Mouse (Mus musculus) hindbrain, embryonic 12.5 days (tissue): ENCODE data around the gene Tfcp2. TPM values are rescaled to one million over a fixed set of nuclear protein-coding genes. Genes with fewer than 3 reads are reported as not detected.

Experiments used
- ATAC-seq: fragments of 200-750 bp; cut with Nextera tagmentation; 2 replicates; pipeline ENCODE4 v1.8.0; 2017; ENCODE audit warnings: moderate TSS enrichment; ENCODE audit not compliant: low FRiP score
- H3K27ac ChIP-seq: fragments of 300-500 bp; sonication (generic); 2 replicates; pipeline ENCODE4 v1.5.1; 2016; ENCODE audit warnings: mild to moderate bottlenecking
- H3K27me3 ChIP-seq: fragments of 300-500 bp; sonication (generic); 2 replicates; pipeline ENCODE4 v1.6.1; 2016; ENCODE audit warnings: mild to moderate bottlenecking
- H3K36me3 ChIP-seq: fragments of 300-500 bp; sonication (generic); 2 replicates; pipeline ENCODE4 v1.6.1; 2016; ENCODE audit warnings: mild to moderate bottlenecking
- H3K4me1 ChIP-seq: fragments of 300-500 bp; sonication (generic); 2 replicates; pipeline ENCODE4 v1.6.1; 2016
- H3K4me2 ChIP-seq: fragments of 300-500 bp; sonication (generic); replicated peaks from 2 replicates; pipeline ENCODE4 v1.6.1; 2016; ENCODE audit warnings: mild to moderate bottlenecking
- H3K4me3 ChIP-seq: fragments of 300-500 bp; sonication (generic); 2 replicates; pipeline ENCODE4 v1.5.1; 2016; ENCODE audit warnings: mild to moderate bottlenecking
- H3K9ac ChIP-seq: fragments of 300-500 bp; sonication (generic); 2 replicates; pipeline ENCODE4 v1.6.1; 2016; ENCODE audit warnings: mild to moderate bottlenecking, moderate library complexity
- H3K9me3 ChIP-seq: fragments of 300-500 bp; sonication (generic); replicated peaks from 2 replicates; pipeline ENCODE4 v1.6.1; 2016; ENCODE audit warnings: mild to moderate bottlenecking
- WGBS: fragments of 180-500 bp; shearing (Covaris S2); methylation state at CpG from one replicate; pipeline ENCODE4 v1.1.7; 2016; 5-methylcytosine and 5-hydroxymethylcytosine counted together
- polyA plus RNA-seq: library from polyadenylated mRNA; unstranded; fragments of >200 nt; fragmentation: Nextera tagmentation; extraction: Ambion mirVana; gene quantifications from 2 replicates; pipeline ENCODE4 v1.2.1, GENCODE M21; 2016

Gene Tfcp2
- polyA plus RNA-seq, 1 experiment from 2014 or later: 42.9 TPM

DNA sequence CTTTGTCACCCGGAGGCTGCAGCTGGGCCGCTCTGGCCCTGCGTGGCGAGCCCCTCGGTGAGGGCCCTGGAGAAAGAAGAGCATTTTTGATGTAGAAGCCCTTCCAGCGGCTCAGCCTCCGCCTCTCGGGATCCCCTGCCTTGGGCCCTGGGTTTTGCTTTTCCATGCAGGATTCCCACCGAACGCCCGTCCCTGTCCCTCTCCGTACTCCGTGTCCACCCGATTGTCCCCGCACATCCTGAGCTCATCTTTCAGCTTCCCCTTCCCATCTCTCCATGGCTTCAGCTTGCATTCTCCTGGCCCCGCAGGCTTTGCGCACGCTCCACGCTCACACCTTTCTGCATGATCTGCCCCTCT is 82.6 kb downstream of the Tfcp2 start:
- Histone ChIP-seq H3K9me3 (no peaks in the 10 kb centered on the region), H3K36me3 (peaks cover 26% of the 10 kb centered on the region), H3K4me3 (peak overlapping the region; percentile 84), H3K27ac (peak overlapping the region; percentile 82), H3K9ac (peak overlapping the region; percentile 84), H3K4me1 (peaks cover 27% of the 10 kb centered on the region), H3K4me2 (peak overlapping the region; percentile 83), H3K27me3 (no peaks in the 10 kb centered on the region)
- ATAC-seq: no peak
- WGBS: 1% methylated on average over 15 of the region's 19 CpGs

DNA sequence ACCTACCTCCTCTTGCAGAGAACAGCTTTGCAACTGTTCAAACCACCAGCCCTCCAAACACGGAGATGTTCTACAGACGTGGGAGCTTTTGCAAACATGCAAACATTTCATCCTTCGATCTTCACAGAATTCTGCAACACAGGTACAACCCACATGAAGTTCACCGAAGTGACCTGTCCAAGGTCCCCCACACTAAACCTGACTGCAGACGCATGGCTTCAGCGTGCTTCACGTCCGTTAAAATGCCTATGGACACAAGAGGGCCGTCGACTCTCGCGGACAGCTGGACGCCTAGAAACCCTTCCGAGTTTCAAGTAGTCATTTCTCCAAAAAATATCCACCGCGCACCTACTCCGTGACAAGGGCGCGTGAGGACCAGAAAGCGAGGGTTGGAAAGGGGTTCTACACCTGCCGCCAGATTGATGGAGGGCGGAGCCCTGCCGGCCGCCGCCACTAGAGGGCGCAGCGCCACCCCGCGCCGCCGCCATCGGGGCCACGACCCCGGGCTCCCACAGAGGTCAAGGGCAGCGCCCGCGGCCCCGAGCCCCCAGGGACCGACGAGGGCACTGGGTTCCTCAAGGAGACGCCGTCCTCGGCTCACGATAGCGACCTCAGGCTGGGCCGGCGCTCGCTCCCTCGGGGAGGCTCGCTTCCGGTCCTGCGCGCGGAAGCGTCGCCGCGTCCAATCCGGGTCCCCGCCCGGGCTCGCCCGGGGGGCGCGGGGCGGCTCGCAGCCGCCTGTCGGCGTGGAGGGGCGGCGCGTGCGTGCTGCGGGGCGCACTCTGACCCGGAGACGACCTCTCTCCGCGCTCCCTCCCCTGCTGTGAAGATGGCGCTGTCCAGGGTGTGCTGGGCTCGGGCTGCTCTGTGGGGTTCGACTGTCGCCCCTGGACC is 83.3 kb downstream of the Tfcp2 start, which contains the start of gene Letmd1:
TSS of gene Letmd1 (plus strand) at position 729 of the 894 bp plus-strand sequence.
- peaks cover 20% of the 10 kb centered on the region for H3K36me3 ChIP-seq
- no peaks in the 10 kb centered on the region for H3K27me3 ChIP-seq
- peaks cover 27% of the 10 kb centered on the region for H3K4me1 ChIP-seq
- H3K4me2 ChIP-seq: peak within 1 kb of the TSS; percentile 83
- 3% methylated on average over 68 of the region's 84 CpGs for WGBS
- H3K27ac ChIP-seq: peak within 1 kb of the TSS; percentile 82
- no peaks in the 10 kb centered on the region for H3K9me3 ChIP-seq
- peak; percentile 94 for ATAC-seq
- peak within 1 kb of the TSS; percentile 84 for H3K9ac ChIP-seq
- H3K4me3 ChIP-seq: peak within 1 kb of the TSS; percentile 84

DNA sequence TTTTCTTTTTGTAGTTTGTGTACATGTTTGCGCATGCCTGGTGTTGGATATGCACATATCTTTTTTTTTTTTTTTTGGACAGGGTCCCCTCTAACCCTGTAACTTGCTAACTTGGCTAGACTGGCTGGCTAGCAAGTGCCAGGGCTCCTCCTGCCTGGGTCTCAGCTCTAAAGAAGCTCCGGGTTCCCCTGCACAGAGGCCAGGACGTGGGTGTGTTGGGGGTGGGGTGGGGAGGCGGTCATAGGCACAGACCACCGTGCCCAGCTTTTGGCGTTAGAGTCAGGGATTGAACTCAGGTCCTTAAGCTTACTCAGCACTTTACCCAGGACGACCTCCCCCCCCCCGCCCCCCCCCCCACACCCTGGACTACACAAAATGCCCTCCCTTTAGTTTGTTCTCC is 84.1 kb downstream of the Tfcp2 start:
- Histone ChIP-seq H3K9ac (peak overlapping the region; percentile 84), H3K4me2 (peak overlapping the region; percentile 83), H3K4me1 (peaks cover 27% of the 10 kb centered on the region), H3K9me3 (no peaks in the 10 kb centered on the region), H3K27ac (no peak overlapping the region), H3K36me3 (peaks cover 13% of the 10 kb centered on the region), H3K27me3 (no peaks in the 10 kb centered on the region), H3K4me3 (peak overlapping the region; percentile 84)
- no peak for ATAC-seq
- WGBS: 49% methylated on average over 3 of the region's 8 CpGs

DNA sequence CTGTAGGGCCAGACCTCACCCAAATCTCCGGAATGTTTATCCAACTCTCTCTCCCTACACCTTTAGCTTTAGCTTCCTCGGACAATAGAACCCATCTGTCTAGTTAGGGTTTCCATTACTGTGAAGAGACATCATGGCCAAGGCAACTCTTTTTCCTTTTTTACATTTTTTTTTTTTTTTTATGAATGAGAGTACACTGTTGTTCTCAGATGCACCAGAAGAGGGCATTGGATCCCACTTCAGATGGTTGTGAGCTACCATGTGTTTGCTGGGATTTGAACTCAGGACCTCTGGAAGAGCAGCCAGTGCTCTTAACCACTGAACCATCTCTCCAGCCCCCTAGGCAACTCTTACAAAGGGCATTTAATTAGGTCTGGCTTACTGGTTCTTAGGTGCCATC is 86.4 kb downstream of the Tfcp2 start:
- Histone ChIP-seq H3K27ac (no peak overlapping the region), H3K4me1 (peaks cover 24% of the 10 kb centered on the region), H3K4me3 (no peak overlapping the region), H3K9me3 (no peaks in the 10 kb centered on the region), H3K27me3 (peaks cover 3% of the 10 kb centered on the region; the same call in 1 of the 2 replicates), H3K36me3 (no peaks in the 10 kb centered on the region), H3K9ac (no peak overlapping the region), H3K4me2 (no peak overlapping the region)
- WGBS: 79% methylated on average over 2 of the region's 2 CpGs
- ATAC-seq: no peak

- 32% methylated on average over 6 of the region's 6 CpGs for WGBS
- Histone ChIP-seq H3K27me3 (peaks cover 11% of the 10 kb centered on the region; the same call in 1 of the 2 replicates), H3K9ac (no peak overlapping the region), H3K4me2 (no peak overlapping the region), H3K36me3 (no peaks in the 10 kb centered on the region), H3K4me1 (peaks cover 14% of the 10 kb centered on the region), H3K27ac (no peak overlapping the region), H3K4me3 (no peak overlapping the region), H3K9me3 (no peaks in the 10 kb centered on the region)
- ATAC-seq: no peak
Observed at GRCm38 (mm10) chr15:100463712-100464111, 88.1 kb downstream of the Tfcp2 start.

DNA sequence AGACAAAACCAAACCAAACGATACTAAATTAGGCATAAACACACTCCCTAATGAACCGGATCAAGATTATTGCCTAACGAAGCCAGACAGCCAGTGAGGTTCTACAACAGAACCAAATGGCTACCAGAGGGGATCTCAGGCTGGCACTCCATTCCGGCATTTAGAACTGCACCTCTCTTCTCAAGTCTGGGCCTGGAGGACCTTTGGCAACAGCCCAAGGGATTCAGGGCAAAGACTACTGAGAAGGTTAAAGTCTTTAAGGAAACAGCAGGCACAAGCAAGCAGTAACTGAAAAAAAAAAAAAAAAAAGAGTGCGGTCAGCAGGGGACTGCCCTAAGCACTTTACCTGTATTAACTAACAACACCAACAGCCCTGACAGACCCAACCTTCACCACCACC is 89.7 kb downstream of the Tfcp2 start:
- peaks cover 6% of the 10 kb centered on the region for H3K4me1 ChIP-seq
- no peak overlapping the region for H3K4me3 ChIP-seq
- no peak overlapping the region for H3K27ac ChIP-seq
- H3K36me3 ChIP-seq: no peaks in the 10 kb centered on the region
- WGBS: 85% methylated on average over 5 of the region's 5 CpGs
- no peaks in the 10 kb centered on the region for H3K9me3 ChIP-seq
- H3K4me2 ChIP-seq: no peak overlapping the region
- ATAC-seq: no peak
- peaks cover 14% of the 10 kb centered on the region; the same call in 1 of the 2 replicates for H3K27me3 ChIP-seq
- no peak overlapping the region for H3K9ac ChIP-seq

- Histone ChIP-seq H3K4me2 (no peak overlapping the region), H3K9me3 (no peaks in the 10 kb centered on the region), H3K27me3 (peaks cover 14% of the 10 kb centered on the region; the same call in 1 of the 2 replicates), H3K9ac (no peak overlapping the region), H3K4me3 (no peak overlapping the region), H3K4me1 (peaks cover 6% of the 10 kb centered on the region), H3K27ac (no peak overlapping the region), H3K36me3 (no peaks in the 10 kb centered on the region)
- ATAC-seq: no peak
- 75% methylated on average over 9 of the region's 9 CpGs for WGBS
Observed at GRCm38 (mm10) chr15:100461646-100462045, 90.2 kb downstream of the Tfcp2 start.

DNA sequence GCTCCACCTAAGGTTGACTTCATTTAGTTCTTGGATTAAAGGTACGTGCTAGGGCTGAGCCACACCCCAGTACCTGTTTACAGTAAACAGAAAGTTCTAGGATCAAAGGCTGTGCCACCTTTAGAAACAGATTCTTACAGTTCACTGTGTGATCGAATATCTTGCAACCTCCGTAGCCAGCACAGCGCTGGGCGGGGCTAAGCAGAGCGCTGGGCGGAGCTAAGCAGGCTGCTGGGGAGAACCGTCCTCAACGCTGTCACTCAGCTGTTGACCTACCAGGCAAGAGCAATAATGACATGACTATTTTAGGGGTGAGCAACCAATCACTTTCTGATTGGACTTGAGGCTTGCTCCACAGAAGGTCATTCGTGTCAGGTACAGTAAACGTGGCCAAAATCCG is 90.9 kb downstream of the Tfcp2 start:
- Histone ChIP-seq H3K4me2 (no peak overlapping the region), H3K36me3 (no peaks in the 10 kb centered on the region), H3K9ac (no peak overlapping the region), H3K4me1 (peaks cover 6% of the 10 kb centered on the region), H3K4me3 (no peak overlapping the region), H3K27ac (no peak overlapping the region), H3K27me3 (peaks cover 14% of the 10 kb centered on the region; the same call in 1 of the 2 replicates), H3K9me3 (no peaks in the 10 kb centered on the region)
- 8% methylated on average over 12 of the region's 12 CpGs for WGBS
- ATAC-seq: peak; percentile 48; the same call in 1 of the 2 replicates

- Histone ChIP-seq H3K9ac (no peak overlapping the region), H3K4me1 (peaks cover 6% of the 10 kb centered on the region), H3K4me3 (no peak overlapping the region), H3K36me3 (no peaks in the 10 kb centered on the region), H3K4me2 (no peak overlapping the region), H3K27me3 (peaks cover 14% of the 10 kb centered on the region; the same call in 1 of the 2 replicates), H3K9me3 (no peaks in the 10 kb centered on the region), H3K27ac (no peak overlapping the region)
- no peak for ATAC-seq
- 48% methylated on average over 10 of the region's 10 CpGs for WGBS
Observed at GRCm38 (mm10) chr15:100458055-100458454, 93.8 kb downstream of the Tfcp2 start.

DNA sequence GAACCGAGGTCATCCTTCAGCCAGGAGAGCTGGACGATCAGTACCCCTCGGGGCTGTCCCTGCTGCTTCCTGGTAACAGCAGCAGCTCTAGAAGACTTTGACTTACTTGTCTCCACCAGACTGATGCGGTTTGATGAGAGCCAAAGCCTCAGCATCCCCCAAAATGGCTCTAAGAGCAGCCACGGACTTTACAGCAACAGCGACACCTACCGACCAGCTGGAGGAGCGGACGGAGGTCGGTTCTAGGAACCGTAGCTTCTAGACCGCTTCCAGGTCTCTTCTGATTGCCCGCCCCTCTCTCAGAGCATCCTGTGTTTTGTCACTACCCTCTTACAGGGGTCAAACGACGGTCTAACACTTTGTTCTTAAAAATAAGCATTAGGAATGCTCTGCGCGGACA is 94.5 kb downstream of the Tfcp2 start:
- no peak overlapping the region for H3K27ac ChIP-seq
- H3K9me3 ChIP-seq: no peaks in the 10 kb centered on the region
- no peak for ATAC-seq
- peaks cover 14% of the 10 kb centered on the region; the same call in 1 of the 2 replicates for H3K27me3 ChIP-seq
- H3K36me3 ChIP-seq: no peaks in the 10 kb centered on the region
- 10% methylated on average over 17 of the region's 17 CpGs for WGBS
- H3K4me3 ChIP-seq: no peak overlapping the region
- H3K4me1 ChIP-seq: peaks cover 6% of the 10 kb centered on the region
- no peak overlapping the region for H3K4me2 ChIP-seq
- no peak overlapping the region for H3K9ac ChIP-seq

DNA sequence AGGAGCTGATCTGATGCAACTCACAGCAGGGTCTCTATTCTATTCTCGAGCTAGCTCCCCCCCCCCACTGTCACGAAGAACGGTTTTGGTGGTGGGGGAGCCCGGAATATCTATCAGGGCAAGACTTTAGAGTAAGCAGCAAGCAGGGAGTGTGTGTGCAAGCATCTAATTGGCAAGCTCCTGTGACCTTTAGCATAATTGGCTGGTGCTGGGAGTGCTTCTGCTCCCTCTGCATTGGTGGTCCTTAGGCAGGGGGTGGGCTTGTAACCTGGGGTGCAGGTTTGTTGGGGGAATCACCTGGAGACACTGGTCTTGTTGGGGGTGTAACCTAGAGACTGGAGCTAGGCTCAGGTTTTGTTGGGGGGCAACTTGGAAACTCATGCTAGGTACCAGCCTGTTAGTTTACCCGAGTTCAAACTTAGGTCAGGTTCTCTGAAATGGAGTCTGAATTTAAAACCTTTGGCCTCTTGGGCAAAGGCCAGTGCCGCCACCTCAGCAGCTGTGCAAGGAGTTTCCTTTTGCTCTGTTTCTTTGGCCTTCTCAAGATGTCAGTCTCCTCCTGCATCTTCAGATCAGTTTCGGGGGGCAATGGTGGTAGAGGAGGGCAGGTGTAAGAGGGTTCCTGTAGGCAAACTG is 95.3 kb downstream of the Tfcp2 start:
- H3K4me3 ChIP-seq: no peak overlapping the region
- H3K4me1 ChIP-seq: peaks cover 4% of the 10 kb centered on the region; the same call in 1 of the 2 replicates
- 66% methylated on average over 7 of the region's 7 CpGs for WGBS
- H3K9ac ChIP-seq: no peak overlapping the region
- H3K4me2 ChIP-seq: no peak overlapping the region
- no peaks in the 10 kb centered on the region for H3K9me3 ChIP-seq
- H3K27ac ChIP-seq: no peak overlapping the region
- no peaks in the 10 kb centered on the region for H3K36me3 ChIP-seq
- no peak for ATAC-seq
- peaks cover 14% of the 10 kb centered on the region; the same call in 1 of the 2 replicates for H3K27me3 ChIP-seq

- peaks cover 2% of the 10 kb centered on the region; the same call in 1 of the 2 replicates for H3K4me1 ChIP-seq
- H3K27ac ChIP-seq: no peak overlapping the region
- no peak overlapping the region for H3K9ac ChIP-seq
- no peak for ATAC-seq
- 82% methylated on average over 11 of the region's 11 CpGs for WGBS
- H3K9me3 ChIP-seq: no peaks in the 10 kb centered on the region
- H3K4me3 ChIP-seq: no peak overlapping the region
- H3K27me3 ChIP-seq: no peaks in the 10 kb centered on the region
- no peaks in the 10 kb centered on the region for H3K36me3 ChIP-seq
- H3K4me2 ChIP-seq: no peak overlapping the region
Observed at GRCm38 (mm10) chr15:100452486-100452885, 99.3 kb downstream of the Tfcp2 start.
